Mouse (Mus musculus) cerebellum, postnatal 4 days (tissue): Measurements from ENCODE around the gene Mamdc2.

Source experiments
- DNase-seq, 2 experiments: peaks; one replicate each; pipeline ENCODE4 v3.0.0; 2022; ENCODE audit warnings: low spot score in 2 of 2, mixed read lengths in 1 of 2

The Mamdc2 gene

GRCm38 (mm10) chr19:23281911-23282660 lies 166.2 kb downstream of the Mamdc2 start:
- DNase-seq: no peak

DNA sequence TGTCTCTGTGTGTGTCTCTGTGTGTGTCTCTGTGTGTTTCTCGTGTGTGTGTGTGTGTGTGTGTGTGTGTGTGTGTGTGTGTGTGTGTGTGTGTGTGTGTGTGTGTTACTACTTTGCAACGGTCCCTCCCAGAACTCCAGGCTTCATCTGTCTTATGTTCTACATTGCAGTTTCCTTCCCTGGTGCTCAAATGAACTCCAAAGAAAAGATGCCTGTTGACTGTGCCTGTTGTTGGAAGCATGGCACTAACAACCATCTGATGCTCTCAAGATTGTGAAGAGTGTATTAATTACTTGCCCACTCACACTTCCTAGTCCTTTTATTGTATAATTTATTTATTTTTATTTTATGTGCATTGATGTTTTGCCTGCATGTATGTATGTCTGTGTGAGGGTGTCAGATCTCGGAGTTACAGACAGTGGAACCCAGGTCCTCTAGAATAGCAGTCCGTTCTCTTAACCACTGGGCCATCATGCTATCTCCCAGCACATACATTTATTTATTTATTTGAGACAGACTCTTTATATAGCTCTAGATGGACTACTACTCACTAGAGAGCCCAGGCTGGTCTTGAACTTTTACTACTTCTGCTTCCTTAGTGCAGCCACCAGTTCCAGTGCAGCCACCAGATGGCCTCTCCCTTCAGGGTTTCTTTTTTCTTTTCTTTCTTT lies 174.1 kb downstream of the Mamdc2 start:
- no peak for DNase-seq

GRCm38 (mm10) chr19:23273355-23274053 lies 174.7 kb downstream of the Mamdc2 start, which contains the start of gene Smc5:
Gene Smc5 (minus strand): TSS chr19:23273897.
- peak; percentile 84 to 91 for DNase-seq

DNA sequence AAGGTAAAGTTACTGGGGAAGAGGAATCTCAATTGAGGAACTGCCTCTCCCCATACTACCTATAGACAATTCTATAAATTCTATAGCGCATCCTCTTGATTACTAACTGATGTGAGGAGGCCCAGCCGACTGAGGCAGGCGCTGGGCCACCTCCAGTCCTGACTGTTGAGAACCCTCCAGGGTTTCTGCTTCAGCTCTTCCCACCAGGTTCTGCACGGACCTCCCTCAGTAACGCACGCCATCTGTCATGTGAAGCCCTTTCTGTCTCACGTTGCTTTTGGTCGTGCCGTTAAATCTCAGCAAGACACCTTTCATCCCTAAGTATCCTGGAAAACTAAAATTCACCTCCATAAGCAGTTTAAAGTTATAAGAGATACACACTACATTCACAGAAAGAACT lies 191.5 kb downstream of the Mamdc2 start:
- no peak for DNase-seq
